Mouse (Mus musculus) layer of hippocampus, postnatal 10 days (tissue): Measurements from ENCODE around the gene Chid1. TPM values are rescaled to one million over a fixed set of nuclear protein-coding genes. Genes with fewer than 3 reads are reported as not detected.

Experiments used
- DNase-seq, 2 experiments: peaks; one replicate each; pipeline ENCODE4 v3.0.0; 2021; ENCODE audit warnings: low spot score in 2 of 2
- total RNA-seq, 2 experiments: library from RNA; stranded (reverse); gene quantifications; 2 replicates each; pipeline ENCODE4 v1.2.3; 2021

The Chid1 gene
- total RNA-seq, 2 experiments from 2014 or later: 68.7 to 69.8 TPM

- DNase-seq: no peak
These were observed 61.9 kb downstream of the Chid1 start for GRCm38 (mm10) chr7:141477578-141478269.

GRCm38 (mm10) chr7:141476981-141477370 is 62.7 kb downstream of the Chid1 start:
- no peak for DNase-seq

GRCm38 (mm10) chr7:141476226-141476980 is 63.3 kb downstream of the Chid1 start:
- DNase-seq: peak in 1 of 2 experiments; percentile 56

- DNase-seq: no peak
These were observed 63.9 kb downstream of the Chid1 start for GRCm38 (mm10) chr7:141475805-141476158.

GRCm38 (mm10) chr7:141475011-141475804 is 64.4 kb downstream of the Chid1 start, which contains the start of the genes Polr2l and Tspan4:
Gene Polr2l, minus strand, starts transcription at chr7:141475132.
Gene Tspan4, plus strand, starts transcription at chr7:141475240.
- peak; percentile 85 to 88 for DNase-seq

GRCm38 (mm10) chr7:141474160-141474559 is 65.5 kb downstream of the Chid1 start:
- DNase-seq: no peak

GRCm38 (mm10) chr7:141472763-141473162 is 66.9 kb downstream of the Chid1 start:
- no peak for DNase-seq

GRCm38 (mm10) chr7:141472226-141472625 is 67.4 kb downstream of the Chid1 start:
- no peak for DNase-seq

- no peak for DNase-seq
These were observed 68.4 kb downstream of the Chid1 start for GRCm38 (mm10) chr7:141471236-141471635.

GRCm38 (mm10) chr7:141470637-141470944 is 69.1 kb downstream of the Chid1 start:
- no peak for DNase-seq

- DNase-seq: no peak
These were observed 69.6 kb downstream of the Chid1 start for GRCm38 (mm10) chr7:141469901-141470636.

- DNase-seq: no peak
These were observed 70.3 kb downstream of the Chid1 start for GRCm38 (mm10) chr7:141469352-141469751.

- peak; percentile 55 to 65 for DNase-seq
These were observed 71.0 kb downstream of the Chid1 start for GRCm38 (mm10) chr7:141468522-141469211.

GRCm38 (mm10) chr7:141468164-141468521 is 71.5 kb downstream of the Chid1 start:
- no peak for DNase-seq

- peak; percentile 62 to 75 for DNase-seq
These were observed 72.2 kb downstream of the Chid1 start, which contains the start of gene Cd151 for GRCm38 (mm10) chr7:141467230-141468030. Gene Cd151, plus strand, starts transcription at chr7:141467392.

GRCm38 (mm10) chr7:141466607-141467148 is 73.0 kb downstream of the Chid1 start:
- no peak for DNase-seq

- DNase-seq: no peak
These were observed 73.6 kb downstream of the Chid1 start for GRCm38 (mm10) chr7:141466045-141466394.

GRCm38 (mm10) chr7:141465388-141466044 is 74.1 kb downstream of the Chid1 start:
- DNase-seq: peak in 1 of 2 experiments; percentile 21
